Mouse (Mus musculus): ENCODE data around the gene Cdx4.

Gene Cdx4

GRCm38 (mm10) chrX:103321146-103321545 lies at the start of gene Cdx4:
Cdx4 (plus strand) TSS chrX:103321398.
- no peak for DNase-seq (ENCODE audit: low read depth, low spot score)

- DNase-seq (ENCODE audit: low read depth, low spot score), result peak; percentile 5
These were observed 46.9 kb upstream of the Cdx4 start for GRCm38 (mm10) chrX:103274325-103274724.

- no peak for DNase-seq (ENCODE audit: low read depth, low spot score)
These were observed 34.1 kb upstream of the Cdx4 start for GRCm38 (mm10) chrX:103286899-103287722.

- no peak for DNase-seq (ENCODE audit: low read depth, low spot score)
These were observed 33.3 kb upstream of the Cdx4 start for GRCm38 (mm10) chrX:103287846-103288377.

GRCm38 (mm10) chrX:103288485-103289330 lies 32.5 kb upstream of the Cdx4 start:
- no peak for DNase-seq (ENCODE audit: low read depth, low spot score)

- DNase-seq (ENCODE audit: low read depth, low spot score), result no peak
These were observed 22.3 kb upstream of the Cdx4 start for GRCm38 (mm10) chrX:103298937-103299336.

- no peak for DNase-seq (ENCODE audit: low read depth, low spot score)
These were observed 12.9 kb upstream of the Cdx4 start for GRCm38 (mm10) chrX:103308262-103308661.

GRCm38 (mm10) chrX:103311723-103312122 lies 9.5 kb upstream of the Cdx4 start:
- DNase-seq (ENCODE audit: low read depth, low spot score), result no peak

GRCm38 (mm10) chrX:103314146-103314545 lies 7.1 kb upstream of the Cdx4 start:
- DNase-seq (ENCODE audit: low read depth, low spot score), result no peak

GRCm38 (mm10) chrX:103325900-103326299 lies 4.7 kb downstream of the Cdx4 start:
- no peak for DNase-seq (ENCODE audit: low read depth, low spot score)

- no peak for DNase-seq (ENCODE audit: low read depth, low spot score)
These were observed 8.2 kb downstream of the Cdx4 start for GRCm38 (mm10) chrX:103329386-103329785.

GRCm38 (mm10) chrX:103331125-103331858 lies 10.1 kb downstream of the Cdx4 start:
- no peak for DNase-seq (ENCODE audit: low read depth, low spot score)

GRCm38 (mm10) chrX:103341369-103342113 lies 20.3 kb downstream of the Cdx4 start:
- DNase-seq (ENCODE audit: low read depth, low spot score), result no peak

- DNase-seq (ENCODE audit: low read depth, low spot score), result no peak
These were observed 34.6 kb downstream of the Cdx4 start for GRCm38 (mm10) chrX:103355784-103356183.

- peak; percentile 69 for DNase-seq (ENCODE audit: low read depth, low spot score)
These were observed 35.1 kb downstream of the Cdx4 start, which contains the start of gene Chic1 for GRCm38 (mm10) chrX:103356287-103356686. Chic1 (plus strand) TSS chrX:103356476.

- DNase-seq (ENCODE audit: low read depth, low spot score), result no peak
These were observed 35.6 kb downstream of the Cdx4 start for GRCm38 (mm10) chrX:103356761-103357236.

GRCm38 (mm10) chrX:103366201-103366600 lies 45.0 kb downstream of the Cdx4 start:
- DNase-seq (ENCODE audit: low read depth, low spot score), result no peak

GRCm38 (mm10) chrX:103368650-103369049 lies 47.5 kb downstream of the Cdx4 start:
- no peak for DNase-seq (ENCODE audit: low read depth, low spot score)

- no peak for DNase-seq (ENCODE audit: low read depth, low spot score)
These were observed 50.0 kb downstream of the Cdx4 start for GRCm38 (mm10) chrX:103371221-103371620.

GRCm38 (mm10) chrX:103371627-103372026 lies 50.4 kb downstream of the Cdx4 start:
- no peak for DNase-seq (ENCODE audit: low read depth, low spot score)

- DNase-seq (ENCODE audit: low read depth, low spot score), result no peak
These were observed 53.1 kb downstream of the Cdx4 start for GRCm38 (mm10) chrX:103374250-103374649.

All from retina, postnatal 7 days (tissue).